Mouse (Mus musculus) cerebellum, adult 8-10 months (tissue): ENCODE results near the gene Lrp2.
A peak's percentile ranks its signal among the peaks of the same experiment; 100 is the strongest.

Experiments used
- DNase-seq: peaks from one replicate; pipeline ENCODE4 v3.0.0; 2022

Gene Lrp2

GRCm38 (mm10) chr2:69585886-69586398 lies at the start of gene Lrp2:
Gene Lrp2, minus strand, starts transcription at chr2:69586065.
- no peak for DNase-seq

- peak; percentile 20 for DNase-seq
Observed at GRCm38 (mm10) chr2:69635064-69635701, 49.3 kb upstream of the Lrp2 start.

GRCm38 (mm10) chr2:69631449-69631848 lies 45.6 kb upstream of the Lrp2 start:
- no peak for DNase-seq

DNA sequence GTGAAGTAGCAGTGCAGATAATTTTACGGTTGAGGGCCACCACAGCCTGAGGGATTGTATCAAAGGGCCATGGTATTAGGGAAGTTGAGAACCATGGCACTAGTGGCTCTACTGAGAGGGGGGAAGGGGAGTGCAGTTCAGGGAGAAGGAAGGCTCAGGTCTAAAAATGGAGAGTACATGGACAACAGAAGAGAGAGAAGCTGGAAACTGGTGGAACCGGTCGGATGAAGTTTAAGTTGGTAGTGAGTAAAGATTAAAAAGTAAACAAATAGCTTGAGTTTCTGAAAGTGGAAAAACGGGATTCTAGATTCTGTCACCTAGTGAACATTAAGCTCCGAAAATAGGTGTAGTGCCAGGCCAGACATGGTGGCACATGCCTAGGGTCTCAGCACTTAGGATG lies 44.9 kb upstream of the Lrp2 start:
- no peak for DNase-seq

GRCm38 (mm10) chr2:69629914-69630313 lies 44.0 kb upstream of the Lrp2 start:
- DNase-seq, result no peak

DNA sequence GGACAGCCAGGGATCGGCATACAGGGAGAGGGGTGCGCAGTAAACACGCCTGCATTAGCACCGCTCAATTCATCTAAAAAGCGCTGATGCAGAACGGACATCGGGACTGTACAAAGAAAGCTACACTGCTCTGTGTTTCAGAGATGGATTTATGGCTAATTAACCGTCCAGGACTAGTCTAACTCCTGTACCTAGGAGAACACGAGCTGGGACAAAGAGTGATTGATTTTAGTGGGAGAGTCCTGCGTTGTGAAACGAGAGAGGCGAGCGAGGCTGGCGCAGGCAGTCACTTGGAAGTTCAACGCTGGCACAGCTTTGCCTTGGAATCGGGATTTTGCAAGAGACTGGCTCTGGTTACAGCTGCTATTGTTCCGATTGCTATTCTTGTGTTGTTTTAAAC lies 43.4 kb upstream of the Lrp2 start:
- no peak for DNase-seq

DNA sequence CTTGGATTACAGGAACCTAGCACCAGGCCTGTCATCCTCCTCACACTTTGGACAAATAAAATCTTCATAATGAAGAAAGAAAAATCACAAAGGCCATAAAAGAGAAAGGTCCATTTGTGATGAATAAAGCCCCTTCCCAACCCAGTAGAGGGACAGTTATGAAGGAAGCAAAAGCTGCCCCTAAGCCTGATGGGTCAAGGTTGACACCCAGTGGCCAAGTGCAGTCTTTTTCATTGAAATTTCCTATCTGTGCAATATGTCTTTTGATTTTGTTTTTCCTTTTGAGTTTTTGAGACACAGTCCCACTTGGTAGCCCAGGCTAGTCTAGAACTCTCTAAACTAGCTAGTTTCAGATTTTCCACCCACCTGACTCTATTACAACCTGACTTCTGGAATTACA lies 33.4 kb upstream of the Lrp2 start:
- DNase-seq, result no peak

DNA sequence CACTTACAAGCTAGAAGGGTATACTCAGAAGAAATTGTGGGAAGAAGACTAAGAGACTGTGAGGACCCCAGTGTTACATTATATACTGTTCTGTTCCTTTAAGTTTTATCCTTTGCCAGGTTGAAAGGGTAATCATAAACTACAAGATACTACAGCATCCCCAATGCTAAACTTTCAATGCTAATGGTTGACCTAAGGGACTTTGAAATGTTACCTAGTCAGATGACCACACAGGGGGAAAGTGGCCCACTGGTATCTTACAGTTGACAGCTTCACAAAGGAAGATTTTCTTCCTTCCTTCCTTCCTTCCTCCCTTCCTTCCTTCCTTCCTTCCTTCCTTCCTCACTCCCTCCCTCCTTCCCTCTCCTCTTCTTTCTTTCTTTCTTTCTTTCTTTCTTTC lies 32.5 kb upstream of the Lrp2 start:
- DNase-seq, result no peak

- DNase-seq, result no peak
Observed at GRCm38 (mm10) chr2:69613237-69613636, 27.4 kb upstream of the Lrp2 start.

GRCm38 (mm10) chr2:69612716-69613115 lies 26.9 kb upstream of the Lrp2 start:
- no peak for DNase-seq

DNA sequence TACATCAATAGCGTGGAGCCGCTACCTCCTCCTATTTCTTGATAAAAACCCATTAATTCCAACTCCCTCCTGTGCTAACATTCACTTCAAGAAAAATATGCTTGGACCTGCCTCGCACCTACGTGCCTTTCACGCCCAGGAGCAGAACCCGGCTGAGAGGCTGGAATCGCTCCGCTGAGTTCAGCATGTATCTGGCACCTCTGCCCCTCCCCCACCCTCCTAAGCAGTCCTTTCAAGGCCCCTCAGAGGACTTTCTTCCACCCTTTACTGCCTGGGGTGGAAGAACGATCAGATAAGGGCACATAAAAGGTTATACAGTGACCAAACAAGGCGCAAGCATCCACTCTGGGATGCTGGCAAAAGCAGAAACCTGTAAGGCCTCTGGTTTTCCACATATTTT lies 26.4 kb upstream of the Lrp2 start:
- no peak for DNase-seq

DNA sequence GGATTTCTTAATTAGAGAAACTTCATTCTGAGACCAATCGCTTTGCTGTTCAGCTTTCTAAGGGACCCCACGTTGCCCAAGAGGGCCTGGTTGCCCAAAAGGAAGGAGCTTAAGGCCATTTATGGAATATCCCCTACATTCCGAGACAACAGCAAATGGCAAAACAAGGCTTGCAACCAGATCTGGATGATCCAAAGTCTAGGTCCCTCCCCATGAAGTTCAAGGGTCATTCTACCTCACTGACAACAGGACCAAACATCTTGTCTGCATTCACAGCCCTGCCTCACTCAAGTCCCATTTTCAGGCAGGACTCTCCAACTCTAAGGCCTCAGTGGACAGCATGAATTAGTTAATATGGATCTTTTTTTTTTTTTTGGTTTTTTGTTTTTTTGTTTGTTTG lies 20.8 kb upstream of the Lrp2 start:
- DNase-seq, result no peak

- DNase-seq, result no peak
Observed at GRCm38 (mm10) chr2:69603726-69604393, 18.0 kb upstream of the Lrp2 start.

GRCm38 (mm10) chr2:69593168-69593567 lies 7.3 kb upstream of the Lrp2 start:
- DNase-seq, result no peak

DNA sequence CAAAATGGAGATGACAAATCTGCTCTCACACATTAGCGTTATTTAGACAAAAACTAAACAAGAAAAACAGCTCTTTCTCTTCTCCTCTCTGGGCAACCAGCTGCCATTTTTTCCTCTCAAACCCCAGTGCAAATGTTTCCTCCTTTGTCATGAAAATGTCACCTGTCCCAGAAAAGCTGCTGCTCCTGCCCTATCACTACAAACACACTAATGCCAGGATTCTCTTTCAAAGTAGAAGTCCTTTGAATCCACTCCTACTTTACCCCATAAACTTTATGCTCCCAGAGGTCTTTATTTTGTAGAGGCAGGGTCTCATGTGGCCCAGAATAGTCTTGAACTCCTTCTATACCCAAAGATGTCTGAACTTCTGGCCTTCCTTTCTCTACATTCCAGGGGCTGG lies 6.7 kb upstream of the Lrp2 start:
- no peak for DNase-seq

GRCm38 (mm10) chr2:69591966-69592505 lies 6.2 kb upstream of the Lrp2 start:
- DNase-seq, result no peak

GRCm38 (mm10) chr2:69590548-69590947 lies 4.7 kb upstream of the Lrp2 start:
- no peak for DNase-seq

DNA sequence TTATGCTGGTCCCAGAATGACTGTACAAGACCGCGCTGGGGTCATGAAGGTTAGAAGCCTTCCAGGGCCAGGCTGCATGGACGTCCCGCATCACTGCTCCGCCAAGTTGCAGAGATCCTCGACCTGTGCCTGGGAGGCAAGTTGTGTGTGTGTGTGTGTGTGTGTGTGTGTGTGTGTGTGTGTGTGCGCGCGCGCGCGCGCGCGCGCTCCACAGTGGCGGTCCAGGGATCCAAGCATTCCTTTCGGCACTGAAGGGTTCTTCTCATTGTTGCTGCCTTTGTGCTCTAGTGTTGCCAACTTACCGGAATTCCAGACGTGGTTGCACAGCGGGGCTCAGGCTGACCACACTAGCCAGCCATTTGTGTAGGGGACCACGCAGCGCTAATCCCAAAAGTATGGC lies 2.0 kb upstream of the Lrp2 start:
- no peak for DNase-seq

DNA sequence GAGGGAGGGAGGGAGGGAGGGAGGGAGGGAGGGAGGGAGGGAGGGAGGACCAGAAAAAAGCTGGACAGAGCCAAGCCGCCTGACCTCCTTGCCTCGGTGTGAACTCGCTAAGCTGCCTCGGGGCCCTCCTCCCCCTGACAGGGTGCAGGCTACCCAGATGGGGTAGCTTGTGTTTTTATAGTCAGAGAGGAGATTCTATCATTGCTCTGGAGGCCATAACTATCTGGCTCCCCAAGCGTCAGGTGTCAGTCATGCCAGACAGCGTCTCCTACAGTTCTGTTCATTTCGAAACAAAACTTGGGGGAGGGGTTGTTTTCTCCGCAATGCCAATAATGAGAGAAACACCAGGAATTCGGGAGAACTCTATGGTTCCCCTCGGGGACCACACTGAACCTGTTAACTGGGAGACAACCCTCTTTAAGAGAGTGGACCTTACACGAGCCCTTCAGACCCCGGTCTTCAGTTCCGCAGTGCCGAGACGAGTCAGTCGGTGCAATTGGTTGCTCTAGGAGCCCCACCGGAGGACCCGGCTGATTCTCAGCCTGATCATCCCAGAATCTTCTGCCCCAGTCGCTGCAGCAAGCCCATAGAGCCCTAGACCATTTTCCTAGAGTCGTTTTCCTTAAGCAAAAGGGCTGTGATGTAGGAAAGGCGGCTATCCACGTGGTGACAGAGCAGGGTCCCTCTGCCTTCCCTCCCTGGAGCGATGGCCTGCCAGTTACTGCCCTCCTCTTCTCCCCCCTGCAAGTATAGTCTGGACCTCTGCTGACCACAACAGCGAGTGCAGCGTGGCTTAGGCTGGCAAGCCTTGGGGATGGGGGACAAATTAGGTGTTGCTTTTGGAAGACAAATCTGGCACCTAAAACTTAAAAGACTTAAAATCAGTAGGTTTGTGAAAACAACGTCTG lies 1.2 kb upstream of the Lrp2 start:
- DNase-seq, result no peak

DNA sequence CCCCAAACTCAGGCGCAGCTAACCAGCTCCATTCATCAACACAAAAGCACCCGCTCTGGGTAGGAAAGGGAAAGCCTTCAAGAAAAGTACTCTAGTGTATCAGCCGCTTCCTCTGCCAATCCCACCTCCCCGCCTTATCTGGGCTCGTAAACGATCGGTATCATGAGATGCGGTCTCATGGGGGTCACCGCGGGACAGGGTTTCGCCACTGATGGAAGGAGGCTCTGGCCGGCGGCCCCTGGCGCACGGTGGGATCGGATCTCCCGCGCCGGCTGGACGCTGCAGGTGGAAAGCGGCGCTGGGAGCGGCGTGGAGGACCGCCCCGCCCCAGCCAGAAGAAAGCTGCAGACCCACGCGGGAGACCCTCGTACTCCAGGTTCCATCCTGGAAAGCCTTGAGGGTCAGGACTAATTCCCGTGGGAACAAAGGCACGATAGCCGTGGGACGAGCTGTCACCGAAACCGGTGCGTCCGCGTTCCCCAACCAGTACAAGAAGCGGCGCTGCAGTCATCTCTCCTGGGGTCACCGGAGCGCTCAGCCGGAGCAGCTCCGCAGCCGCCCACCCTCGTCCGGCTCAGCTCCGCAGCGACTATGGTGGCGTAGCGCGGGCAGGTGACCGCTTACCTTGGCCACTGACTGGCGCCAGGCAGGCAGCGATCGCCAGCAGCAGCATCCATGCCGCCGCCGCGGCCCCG lies 527 bp downstream of the Lrp2 start:
- no peak for DNase-seq

- no peak for DNase-seq
Observed at GRCm38 (mm10) chr2:69584117-69584933, 1.5 kb downstream of the Lrp2 start.

DNA sequence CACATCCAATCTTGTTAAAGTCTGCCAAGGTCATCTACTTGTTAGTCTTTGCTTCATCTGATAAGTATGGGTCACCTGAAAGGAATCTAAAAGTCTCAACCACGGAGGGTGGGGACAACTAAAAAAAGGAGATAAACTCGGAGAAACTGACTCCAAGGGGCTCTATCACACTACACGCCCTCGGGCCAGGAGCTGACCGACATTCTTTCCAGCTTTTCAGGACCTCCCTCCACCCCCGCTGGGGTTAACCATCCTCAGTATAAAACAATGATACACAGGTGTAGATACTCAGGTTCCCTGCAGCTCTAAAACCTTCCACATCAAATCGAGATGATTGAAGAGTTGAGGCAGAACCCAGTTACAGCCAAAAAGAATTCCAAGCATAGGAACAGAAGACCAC lies 3.0 kb downstream of the Lrp2 start:
- DNase-seq, result no peak
